Mouse (Mus musculus) brain, adult 10 weeks (tissue): Measurements from ENCODE around the gene 4921511M17Rik. TPM values are rescaled to one million over a fixed set of nuclear protein-coding genes. Genes with fewer than 3 reads are reported as not detected.

ENCODE experiments used
- polyA plus RNA-seq: library from polyadenylated mRNA; stranded (reverse); fragments of 350-450 nt; fragmentation: Illumina TruSeq; extraction: RNeasy Lipid Tissue Mini Kit (QIAGEN cat#74804); gene quantifications from one replicate; pipeline ENCODE4 v1.2.3, GENCODE M21; 2015; ENCODE audit warnings: low read depth, low replicate concordance

4921511M17Rik gene
- not detected for polyA plus RNA-seq

GRCm38 (mm10) chrX:154033727-154034126 is at the start of gene 4921511M17Rik:
4921511M17Rik (minus strand) TSS chrX:154033827.

GRCm38 (mm10) chrX:154054939-154055338 is 21.3 kb upstream of the 4921511M17Rik start, which contains the start of gene Gm10057:
Gm10057 (minus strand) TSS chrX:154055039.

GRCm38 (mm10) chrX:154012540-154012939 is 21.1 kb downstream of the 4921511M17Rik start, which contains the start of gene Samt1:
Samt1 (minus strand) TSS chrX:154012640.

Other genes starting within 250 kb of the 4921511M17Rik start
- 12.1 TPM for gene Spin2c, start 201.6 kb downstream of the 4921511M17Rik start, polyA plus RNA-seq
- not detected for gene Samt1, start 21.2 kb downstream of the 4921511M17Rik start, polyA plus RNA-seq
- not detected for gene Gm10057, start 21.2 kb upstream of the 4921511M17Rik start, polyA plus RNA-seq
- not detected for gene Gm15140, start 86.9 kb upstream of the 4921511M17Rik start, polyA plus RNA-seq